Mouse (Mus musculus) left cerebral cortex, postnatal 25 days (tissue): ENCODE measurements around the gene Abcg2. TPM values are rescaled to one million over a fixed set of nuclear protein-coding genes. Genes with fewer than 3 reads are reported as not detected.
"Not testable (repeated sequence)": the region's sequence is repeated elsewhere in the genome, so short reads cannot be mapped to it uniquely, and the experiment has no call there.

Experiments
- DNase-seq, 2 experiments: peaks; one replicate each; pipeline ENCODE4 v3.0.0; 2022; ENCODE audit warnings: low spot score in 2 of 2, mixed read lengths in 1 of 2
- intact Hi-C: fragments of 180-260 bp; cut with DNase I; formaldehyde crosslinking; loops from one replicate; pipeline ENCODE4 v1.15.1; 2025
- total RNA-seq, 2 experiments: library from RNA; stranded (reverse); gene quantifications; 2 replicates each; pipeline ENCODE4 v1.2.3; 2021

Gene Abcg2
- total RNA-seq, result 10 to 100 TPM; 21.1 to 23.2 TPM

- DNase-seq, intact Hi-C loops: not testable (repeated sequence)
These were observed at the start of gene Abcg2 for GRCm38 (mm10) chr6:58584223-58584622. Gene Abcg2, plus strand, starts transcription at chr6:58584523.

GRCm38 (mm10) chr6:58540263-58540662 lies 44.1 kb upstream of the Abcg2 start:
- intact Hi-C loops, DNase-seq: not testable (repeated sequence)

GRCm38 (mm10) chr6:58542852-58543251 lies 41.5 kb upstream of the Abcg2 start:
- DNase-seq, result peak; percentile 40 to 52
- intact Hi-C loops, result not testable (repeated sequence)

- intact Hi-C loops, result loop anchor here (5.0 kb wide), 1 partner anchor 227 kb away; no protein-coding TSS in a partner anchor
- DNase-seq, result not testable (repeated sequence)
These were observed 39.4 kb upstream of the Abcg2 start for GRCm38 (mm10) chr6:58544971-58545370.

- peak in 1 of 2 experiments; percentile 51 for DNase-seq
- intact Hi-C loops, result loop anchor here (5.0 kb wide), 1 partner anchor 226 kb away; no protein-coding TSS in a partner anchor
These were observed 38.3 kb upstream of the Abcg2 start for GRCm38 (mm10) chr6:58546050-58546449.

- intact Hi-C loops, result loop anchor here (5.0 kb wide), 1 partner anchor 225 kb away; no protein-coding TSS in a partner anchor
These were observed 37.5 kb upstream of the Abcg2 start for GRCm38 (mm10) chr6:58546816-58547215.

GRCm38 (mm10) chr6:58553812-58554211 lies 30.5 kb upstream of the Abcg2 start:
- DNase-seq, intact Hi-C loops: not testable (repeated sequence)

More at GRCm38 (mm10) chr6:58546816-58547215, 37.5 kb upstream of the Abcg2 start:
- peak; percentile 67 to 68 for DNase-seq

- DNase-seq, intact Hi-C loops: not testable (repeated sequence)
These were observed 9.9 kb downstream of the Abcg2 start for GRCm38 (mm10) chr6:58593987-58594844.

GRCm38 (mm10) chr6:58595639-58596293 lies 11.4 kb downstream of the Abcg2 start:
- intact Hi-C loops, DNase-seq: not testable (repeated sequence)

- intact Hi-C loops, result no loop called here
- peak; percentile 18 to 32 for DNase-seq
These were observed 12.0 kb downstream of the Abcg2 start for GRCm38 (mm10) chr6:58596294-58596653.

- intact Hi-C loops, result loop anchor here (2.0 to 10.0 kb wide), 2 partner anchors 169 to 583 kb away; no protein-coding TSS in a partner anchor
- DNase-seq, result not testable (repeated sequence)
These were observed 17.8 kb downstream of the Abcg2 start for GRCm38 (mm10) chr6:58602119-58602518.

GRCm38 (mm10) chr6:58602991-58603390 lies 18.7 kb downstream of the Abcg2 start:
- DNase-seq, result not testable (repeated sequence)
- intact Hi-C loops, result loop anchor here (2.0 to 10.0 kb wide), 2 partner anchors 168 to 582 kb away; no protein-coding TSS in a partner anchor

GRCm38 (mm10) chr6:58603485-58604090 lies 19.3 kb downstream of the Abcg2 start:
- DNase-seq, result peak; percentile 44 to 73
- intact Hi-C loops, result loop anchor here (2.0 to 10.0 kb wide), 2 partner anchors 167 to 581 kb away; no protein-coding TSS in a partner anchor

GRCm38 (mm10) chr6:58606642-58607041 lies 22.3 kb downstream of the Abcg2 start:
- no peak for DNase-seq

GRCm38 (mm10) chr6:58608422-58608821 lies 24.1 kb downstream of the Abcg2 start:
- no peak for DNase-seq
- intact Hi-C loops, result loop anchor here (10.0 kb wide), 1 partner anchor 576 kb away; no protein-coding TSS in a partner anchor

More at GRCm38 (mm10) chr6:58606642-58607041, 22.3 kb downstream of the Abcg2 start:
- intact Hi-C loops, result loop anchor here (10.0 kb wide), 1 partner anchor 578 kb away; no protein-coding TSS in a partner anchor

GRCm38 (mm10) chr6:58609919-58610759 lies 25.8 kb downstream of the Abcg2 start:
- intact Hi-C loops, result loop anchor here (10.0 kb wide), 1 partner anchor 575 kb away; no protein-coding TSS in a partner anchor

GRCm38 (mm10) chr6:58610760-58611654 lies 26.7 kb downstream of the Abcg2 start:
- DNase-seq, result no peak
- intact Hi-C loops, result no loop called here

More at GRCm38 (mm10) chr6:58609919-58610759, 25.8 kb downstream of the Abcg2 start:
- DNase-seq, result no peak
